Mouse (Mus musculus) right cerebral cortex, postnatal 14 days (tissue): Measurements from ENCODE around the gene Smim14.
"Not testable (repeated sequence)": the region's sequence is repeated elsewhere in the genome, so short reads cannot be mapped to it uniquely, and the experiment has no call there.

Experiments used
- DNase-seq: peaks from one replicate; pipeline ENCODE4 v3.0.0; 2022

Smim14 gene

DNA sequence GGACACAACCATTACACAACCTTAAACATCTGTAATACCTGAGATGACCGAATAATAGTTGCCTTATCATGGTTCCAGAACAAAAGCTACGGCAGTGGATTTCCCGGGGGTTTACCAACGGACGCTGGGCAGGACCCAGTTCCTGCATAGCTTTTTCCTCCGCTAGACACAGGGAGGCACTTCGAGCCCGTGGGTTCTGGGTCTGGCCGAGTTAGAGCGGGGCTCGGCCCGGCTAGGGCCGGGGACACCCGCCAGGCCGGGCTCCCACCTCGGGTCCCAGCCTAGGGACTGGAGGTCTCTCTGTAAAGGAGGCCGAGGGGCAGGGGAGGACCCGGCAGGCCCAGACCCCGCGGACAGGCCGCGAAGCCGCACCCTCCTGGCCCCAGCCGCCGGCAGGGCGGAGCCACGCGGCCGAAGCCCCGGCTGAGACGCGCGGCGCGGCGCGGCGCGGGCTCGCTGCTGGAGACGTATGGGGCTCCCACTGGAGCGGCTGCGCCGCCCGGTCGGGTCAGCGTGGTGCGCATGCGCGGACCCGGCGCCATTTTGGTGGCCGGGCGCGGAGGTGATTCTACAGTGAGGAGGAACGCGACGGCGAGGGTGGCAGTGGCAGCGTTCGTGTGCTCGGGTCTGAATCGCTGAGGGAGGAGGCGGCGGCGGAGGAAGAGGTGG is at the start of gene Smim14, which contains the start of gene Ube2k:
TSS of gene Smim14 (minus strand) at position 434 of the 669 bp plus-strand sequence.
TSS of gene Ube2k (plus strand) at position 483 of the 669 bp plus-strand sequence.
- DNase-seq: peak; percentile 92

DNA sequence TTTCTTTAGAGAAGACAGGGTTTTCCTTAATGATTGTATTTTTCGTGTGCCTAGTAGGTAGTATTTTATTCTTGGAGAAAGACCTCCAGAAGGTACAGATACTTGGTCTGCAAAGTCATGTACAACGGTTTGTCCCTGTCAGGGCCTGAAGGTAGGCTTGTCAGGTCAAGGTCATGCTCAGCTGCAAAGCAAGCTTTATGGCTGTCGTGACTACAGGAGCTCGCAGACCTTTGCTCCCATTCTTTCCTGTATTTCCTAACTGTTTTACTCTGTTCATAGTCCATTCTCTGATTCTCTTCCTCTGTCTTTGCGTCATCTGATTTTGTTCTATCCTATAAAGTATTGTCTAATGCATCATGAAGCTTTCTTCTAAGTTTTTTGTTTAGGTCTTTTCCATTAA is 49.3 kb upstream of the Smim14 start:
- no peak for DNase-seq

DNA sequence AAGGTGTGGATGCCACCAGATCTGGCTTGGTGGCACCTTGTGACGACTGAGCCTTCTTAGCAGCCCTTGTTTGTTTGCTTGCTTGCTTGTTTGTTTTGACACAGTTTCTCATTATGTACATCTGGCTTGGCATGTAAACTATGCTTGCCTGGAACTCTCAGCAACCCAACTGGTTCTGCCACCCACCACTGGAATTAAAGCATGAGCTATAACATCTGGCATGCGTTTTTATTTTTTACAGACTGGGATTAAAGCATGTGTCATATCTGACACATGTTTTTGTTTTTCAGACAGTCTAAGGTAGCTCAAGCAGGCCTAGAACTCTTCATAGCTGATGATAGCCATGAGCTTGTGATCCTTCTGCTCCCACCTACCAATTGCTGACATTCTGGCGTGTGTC is 41.6 kb upstream of the Smim14 start:
- DNase-seq: no peak

- DNase-seq: no peak
Measured at GRCm38 (mm10) chr5:65575896-65576295, 38.9 kb upstream of the Smim14 start.

- DNase-seq: no peak
Measured at GRCm38 (mm10) chr5:65574876-65575275, 37.9 kb upstream of the Smim14 start.

DNA sequence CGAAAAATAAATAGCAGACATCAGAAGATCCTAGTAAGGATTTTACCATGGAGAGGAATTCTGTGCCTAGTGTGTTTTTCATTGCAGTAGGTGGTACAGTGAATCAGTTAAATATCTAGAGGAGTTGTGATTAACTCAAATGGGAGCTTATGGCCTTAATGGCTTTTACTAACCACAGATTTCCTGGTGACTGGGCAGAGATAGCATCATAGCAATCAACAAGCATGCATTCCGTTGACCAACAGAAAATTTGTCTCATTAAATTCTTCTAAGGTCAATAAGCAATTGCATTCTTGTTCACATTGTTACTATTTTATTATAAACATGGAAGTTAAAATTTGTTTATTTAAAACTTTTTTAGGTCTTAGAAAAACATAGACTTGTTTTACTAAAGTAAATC is 28.5 kb upstream of the Smim14 start:
- no peak for DNase-seq

DNA sequence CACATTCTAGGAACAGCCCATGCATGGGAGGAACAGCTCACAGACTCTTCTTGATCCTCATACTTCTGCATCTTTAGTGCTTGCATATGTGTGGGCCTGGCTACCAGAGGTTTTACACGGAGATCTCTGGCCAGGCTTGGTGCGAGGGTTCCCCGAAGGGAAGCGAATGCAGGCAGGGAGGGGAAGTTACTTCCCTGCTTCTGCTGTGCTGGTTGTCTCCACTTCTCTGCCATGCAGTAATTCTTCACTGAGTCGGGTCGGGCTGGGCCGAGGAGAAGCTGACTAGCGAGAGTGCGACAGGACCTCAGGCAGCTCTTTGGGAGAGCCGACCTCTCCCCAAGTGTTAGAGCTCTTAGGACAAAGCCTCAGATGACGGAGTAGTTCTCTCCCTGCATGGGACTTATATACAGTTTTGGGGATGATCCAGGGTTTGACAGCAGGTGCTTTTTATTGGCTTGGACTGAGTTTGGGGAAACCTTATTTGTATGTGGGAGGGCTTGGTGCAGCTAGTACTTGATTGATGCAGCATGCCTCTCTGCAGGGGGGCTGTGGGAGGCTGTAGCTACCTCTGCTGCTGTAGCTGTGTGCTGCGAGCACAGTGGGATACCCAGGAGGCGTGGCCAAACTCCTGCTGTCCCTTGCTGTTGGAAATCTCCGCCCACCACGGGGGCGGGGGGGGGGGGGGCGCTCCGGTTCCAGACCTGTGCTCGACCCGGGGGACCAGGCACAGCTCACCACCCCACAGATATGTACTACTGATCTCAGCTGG is 24.3 kb upstream of the Smim14 start:
- DNase-seq: no peak

GRCm38 (mm10) chr5:65557109-65557508 is 20.1 kb upstream of the Smim14 start:
- no peak for DNase-seq

- no peak for DNase-seq
Measured at GRCm38 (mm10) chr5:65549677-65550076, 12.7 kb upstream of the Smim14 start.

DNA sequence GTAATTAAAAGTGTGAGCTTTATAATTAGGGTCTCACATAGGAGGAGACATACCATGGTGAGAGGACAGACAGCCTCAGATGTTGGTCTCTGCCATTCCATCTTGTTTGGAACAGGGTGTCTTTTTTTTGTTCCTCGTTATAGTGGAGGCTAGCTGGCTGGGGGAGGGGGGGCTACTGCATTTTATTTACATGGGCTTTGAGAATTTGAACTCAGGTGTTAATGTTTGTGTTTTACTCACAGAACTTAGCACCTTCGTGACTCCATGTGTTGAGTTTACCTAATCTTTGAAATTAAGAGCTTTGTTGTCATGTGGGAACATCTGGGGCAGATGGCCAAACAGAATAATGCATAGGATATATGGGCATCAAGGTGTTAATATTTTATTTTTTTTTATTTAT is 7.6 kb upstream of the Smim14 start:
- DNase-seq: no peak

DNA sequence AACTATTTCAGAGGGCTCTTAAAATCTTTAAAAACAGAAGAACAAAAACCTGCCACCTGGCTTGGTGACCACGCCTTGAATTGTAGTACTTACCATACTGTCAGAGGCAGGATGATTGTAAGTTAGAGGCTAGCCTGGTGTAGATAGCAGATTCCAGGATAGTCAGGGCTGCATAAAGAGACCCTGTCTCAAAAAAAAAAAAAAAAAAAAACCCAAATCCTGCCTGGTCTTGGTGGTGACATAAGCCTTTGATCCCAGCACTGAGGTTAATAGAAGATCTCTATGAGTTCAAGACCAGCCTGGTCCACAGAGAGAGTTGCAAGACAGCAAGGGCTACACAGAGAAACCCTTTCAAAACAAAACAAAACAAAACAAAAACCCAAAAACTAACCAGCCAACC is 6.5 kb upstream of the Smim14 start:
- no peak for DNase-seq

DNA sequence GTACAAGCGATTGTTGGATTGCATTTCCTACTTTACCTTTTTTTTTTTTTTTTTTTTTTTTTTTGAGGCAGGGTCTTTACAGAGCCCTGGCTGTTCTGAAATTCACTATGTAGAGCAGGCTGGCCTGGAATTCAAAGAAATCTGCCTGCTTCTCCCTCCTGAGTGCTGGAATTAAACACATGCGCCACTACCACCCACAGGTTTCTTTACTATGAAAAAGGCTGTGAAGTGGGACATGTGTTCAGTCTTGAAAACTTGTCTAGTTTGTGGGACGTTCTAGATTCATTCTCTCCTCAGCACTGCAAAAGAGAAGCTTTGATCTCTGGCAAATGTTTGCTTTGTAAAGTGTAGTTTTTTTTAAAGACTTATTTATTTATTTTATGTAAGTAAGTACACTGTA is 4.9 kb upstream of the Smim14 start:
- DNase-seq: no peak

- no peak for DNase-seq
Measured at GRCm38 (mm10) chr5:65539786-65540185, 2.8 kb upstream of the Smim14 start.

- DNase-seq: no peak
Measured at GRCm38 (mm10) chr5:65538829-65539228, 1.8 kb upstream of the Smim14 start.

- DNase-seq: no peak
Measured at GRCm38 (mm10) chr5:65538121-65538520, 1.1 kb upstream of the Smim14 start.

- DNase-seq: peak; percentile 39
Measured at GRCm38 (mm10) chr5:65537420-65538071, 562 bp upstream of the Smim14 start.

DNA sequence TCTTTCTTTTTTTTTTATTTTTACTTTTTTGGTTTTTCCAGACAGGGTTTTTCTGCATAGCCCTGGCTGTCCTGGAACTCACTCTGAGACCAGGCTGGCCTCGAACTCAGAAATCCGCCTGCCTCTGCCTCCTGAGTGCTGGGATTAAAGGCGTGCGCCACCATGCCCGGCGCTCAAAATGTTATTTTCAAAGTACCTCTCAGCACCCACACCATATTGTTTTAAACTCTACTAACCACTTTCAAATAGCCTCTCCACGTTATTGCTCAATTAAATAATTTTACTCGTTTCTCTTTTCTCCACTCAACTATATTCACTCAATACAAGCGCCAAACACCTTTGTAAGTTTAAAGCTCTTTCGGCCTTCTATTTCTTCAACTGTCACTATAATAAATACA is 917 bp downstream of the Smim14 start:
- not testable (repeated sequence) for DNase-seq

DNA sequence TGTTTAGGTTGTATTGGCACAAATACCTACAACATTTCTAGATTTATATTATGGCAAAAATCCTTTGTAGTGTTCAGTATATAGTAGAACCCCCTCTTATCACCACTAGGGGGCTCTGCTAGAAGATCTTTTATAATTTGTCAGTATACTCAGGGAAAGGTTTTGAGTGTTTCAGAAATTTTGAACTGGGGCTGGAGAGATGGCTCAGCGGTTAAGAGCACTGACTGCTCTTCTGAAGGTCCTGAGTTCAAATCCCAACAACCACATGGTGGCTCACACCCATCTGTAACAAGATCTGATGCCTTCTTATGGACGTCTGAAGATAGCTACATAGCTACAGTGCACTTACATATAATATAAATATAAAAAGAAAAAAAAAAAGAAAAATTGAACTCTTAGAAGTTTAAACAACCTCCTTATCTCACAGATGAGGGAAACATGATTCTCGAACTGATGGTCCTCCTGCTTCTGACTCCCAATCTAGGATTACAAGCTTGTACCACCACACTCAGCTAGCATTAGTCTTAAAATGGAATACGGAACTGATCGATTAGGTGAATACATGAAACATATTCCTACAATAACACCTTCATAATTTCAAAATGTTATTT is 1.4 kb downstream of the Smim14 start:
- no peak for DNase-seq

GRCm38 (mm10) chr5:65534496-65534895 is 2.5 kb downstream of the Smim14 start:
- DNase-seq: no peak

- DNase-seq: no peak
Measured at GRCm38 (mm10) chr5:65531283-65531682, 5.7 kb downstream of the Smim14 start.

- DNase-seq: no peak
Measured at GRCm38 (mm10) chr5:65525674-65526443, 11.1 kb downstream of the Smim14 start.

DNA sequence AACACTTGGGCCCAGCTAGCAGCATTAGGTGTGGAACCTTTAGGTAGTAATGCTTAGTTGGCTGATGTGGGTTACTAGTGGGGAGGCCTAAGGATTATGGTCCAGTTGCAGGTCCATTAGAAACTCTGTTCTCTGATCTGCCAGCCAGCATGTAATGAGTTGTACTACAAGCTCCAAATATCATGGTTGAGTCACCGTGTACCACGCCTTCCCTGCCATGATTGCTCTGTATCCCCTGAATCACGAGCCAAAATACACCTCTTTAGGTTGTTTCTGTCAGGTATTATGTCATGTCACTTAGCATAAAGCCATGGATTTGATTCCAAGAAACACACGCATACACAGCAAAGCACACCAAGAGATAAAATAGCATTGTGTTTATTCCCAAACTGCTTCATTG is 12.2 kb downstream of the Smim14 start:
- DNase-seq: no peak

- DNase-seq: no peak
Measured at GRCm38 (mm10) chr5:65521803-65522202, 15.2 kb downstream of the Smim14 start.
